Mouse (Mus musculus) kidney, adult 2 months (tissue): ENCODE data around the gene Atf7ip. TPM values are rescaled to one million over a fixed set of nuclear protein-coding genes. Genes with fewer than 3 reads are reported as not detected.
A peak's percentile ranks its signal among the peaks of the same experiment; 100 is the strongest.
"Not testable (repeated sequence)": the region's sequence is repeated elsewhere in the genome, so short reads cannot be mapped to it uniquely, and the experiment has no call there.

Experiments
- DNase-seq: peaks from one replicate; pipeline ENCODE4 v3.0.0; 2021
- H3K27ac ChIP-seq: fragments of 200-500 bp; 2 replicates; pipeline ENCODE4 v1.5.1; 2012; ENCODE audit warnings: low read depth, low read length, control low read depth, inconsistent platforms; ENCODE audit not compliant: insufficient read depth
- H3K27me3 ChIP-seq: fragments of 200-500 bp; replicated peaks from 2 replicates; pipeline ENCODE4 v1.6.1; 2012; ENCODE audit warnings: mild to moderate bottlenecking, moderate library complexity, low read length, inconsistent platforms; ENCODE audit not compliant: control insufficient read depth, insufficient read depth
- H3K36me3 ChIP-seq: fragments of 200-500 bp; 2 replicates; pipeline ENCODE4 v1.6.1; 2012; ENCODE audit warnings: mild to moderate bottlenecking, moderate library complexity, low read length, inconsistent platforms; ENCODE audit not compliant: control insufficient read depth, insufficient read depth
- H3K4me1 ChIP-seq: fragments of 200-500 bp; 2 replicates; pipeline ENCODE4 v1.6.1; 2011; ENCODE audit warnings: low read length; ENCODE audit not compliant: control insufficient read depth, insufficient read depth
- H3K4me3 ChIP-seq: fragments of 200-500 bp; 2 replicates; pipeline ENCODE4 v1.5.1; 2011; ENCODE audit warnings: mild to moderate bottlenecking, low read depth, low read length, control low read depth; ENCODE audit not compliant: insufficient read depth
- CTCF ChIP-seq: fragments of 200-500 bp; conservative IDR thresholded peaks from 2 replicates; pipeline ENCODE4 v1.5.1; 2011; ENCODE audit warnings: low read depth, mild to moderate bottlenecking, control low read depth, low read length, moderate library complexity, mixed read lengths; ENCODE audit not compliant: insufficient read depth, insufficient read length
- POLR2A ChIP-seq: fragments of 200-500 bp; IDR thresholded peaks from one replicate; pipeline ENCODE4 v1.6.1; 2011; ENCODE audit warnings: low read depth, low read length, control low read depth
- WGBS: fragments of 180-500 bp; shearing (Covaris S2); methylation state at CpG from one replicate; pipeline ENCODE4 v1.1.7; 2018; 5-methylcytosine and 5-hydroxymethylcytosine counted together
- polyA plus RNA-seq: library from polyadenylated mRNA; depleted of rRNA; stranded (reverse); fragments of >200 nt; gene quantifications from 2 replicates; pipeline ENCODE4 v1.2.3, GENCODE M21; 2012; rRNA removed

The Atf7ip gene
- polyA plus RNA-seq, result 13.4 and 13.9 TPM in 2 replicates

DNA sequence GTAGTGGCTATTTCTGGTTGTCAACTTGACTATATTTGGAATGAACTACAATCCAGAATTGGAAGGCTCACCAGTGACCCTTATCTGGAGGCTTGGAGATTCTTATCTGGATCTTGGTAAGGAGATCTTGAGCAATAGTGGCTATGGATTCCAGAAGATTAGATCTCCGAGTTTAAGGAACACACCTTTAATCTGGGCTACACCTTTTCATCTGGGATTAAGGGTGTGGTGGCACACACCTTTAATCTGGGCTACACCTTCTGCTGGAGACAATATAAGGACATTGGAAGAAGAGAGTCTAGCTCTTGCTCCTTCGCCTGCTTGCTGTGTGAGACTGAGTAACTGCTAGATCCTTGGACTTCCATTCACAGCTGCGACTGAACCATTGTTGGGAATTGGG lies at the start of gene Atf7ip:
Atf7ip (plus strand) TSS at position 301 of the 400 bp plus-strand sequence.
- H3K36me3 ChIP-seq, H3K4me3 ChIP-seq, H3K27ac ChIP-seq, DNase-seq, H3K4me1 ChIP-seq, H3K27me3 ChIP-seq: not testable (repeated sequence)
- WGBS, result 89% methylated on average over 3 of the region's 3 CpGs

DNA sequence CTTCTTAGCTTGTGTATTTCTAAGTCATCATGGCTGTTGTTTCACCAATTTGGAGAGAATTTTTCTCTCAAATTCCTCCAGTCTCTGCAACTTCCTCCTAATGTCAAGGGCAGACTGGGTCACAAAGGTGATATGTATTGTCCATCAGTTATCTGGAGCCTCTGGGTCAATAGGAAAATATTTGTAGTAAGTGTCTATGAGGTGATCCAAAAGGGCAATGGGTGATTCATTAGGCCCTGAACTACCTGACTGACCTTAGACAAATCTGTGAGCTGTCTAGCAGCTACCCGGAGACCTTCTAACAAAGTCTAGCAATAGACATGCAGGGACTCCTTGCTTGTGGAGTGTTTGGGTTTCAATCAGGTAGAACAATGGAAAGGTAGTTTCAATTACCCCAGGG lies 49.7 kb upstream of the Atf7ip start:
- WGBS, result 81% methylated on average over 1 of the region's 1 CpGs
- H3K36me3 ChIP-seq, result no peaks in the 10 kb centered on the region
- H3K4me1 ChIP-seq, result no peaks in the 10 kb centered on the region
- DNase-seq, result no peak
- no peak overlapping the region for H3K4me3 ChIP-seq
- TF ChIP-seq POLR2A (no peak), CTCF (no peak)
- no peak overlapping the region for H3K27ac ChIP-seq
- H3K27me3 ChIP-seq, result no peaks in the 10 kb centered on the region

DNA sequence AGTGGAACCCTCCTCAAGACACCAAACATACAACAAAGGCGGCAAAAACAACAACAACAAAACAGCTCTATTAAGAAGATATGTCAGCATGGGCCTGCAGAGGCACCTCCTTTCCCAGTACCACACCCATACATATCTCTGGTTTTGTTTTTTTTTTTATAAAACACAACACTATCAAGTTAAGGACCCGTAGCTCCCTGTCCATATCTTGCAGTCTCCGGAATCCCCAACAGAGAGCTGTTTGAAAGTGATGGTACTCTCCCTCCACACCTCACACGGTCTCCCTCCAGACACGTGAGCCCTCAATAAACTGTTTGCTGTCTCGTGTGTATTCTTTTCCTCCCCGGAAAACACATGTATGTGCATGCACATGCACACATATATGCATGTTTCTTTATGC lies 46.8 kb upstream of the Atf7ip start:
- H3K4me1 ChIP-seq, result peaks cover under 1% of the 10 kb centered on the region
- WGBS, result 90% methylated on average over 7 of the region's 7 CpGs

DNA sequence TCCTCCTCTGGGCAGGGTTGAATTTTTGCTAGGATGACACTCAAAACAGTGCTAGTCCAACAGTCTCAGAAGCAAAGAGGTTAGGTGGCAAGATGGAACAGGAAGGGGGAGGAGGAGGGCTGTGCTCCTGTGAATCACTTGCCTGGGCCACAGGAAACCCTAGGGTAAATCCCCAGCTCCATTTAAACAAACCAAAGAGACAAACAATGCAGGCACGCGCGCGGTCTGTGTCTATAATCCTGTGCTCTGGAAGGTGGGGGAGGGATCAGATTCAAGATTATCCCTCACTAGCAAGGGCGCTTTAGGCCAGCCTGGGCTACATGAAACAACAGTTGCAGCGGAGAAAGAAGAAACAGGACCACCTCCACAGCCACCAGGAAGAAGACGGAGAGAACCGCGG lies 42.5 kb upstream of the Atf7ip start:
- 0 out of 2 replicates have a peak overlapping the region, but pooled peaks have one; percentile 48 for H3K27ac ChIP-seq
- H3K36me3 ChIP-seq, result no peaks in the 10 kb centered on the region
- H3K4me3 ChIP-seq, result no peak overlapping the region
- H3K27me3 ChIP-seq, result no peaks in the 10 kb centered on the region
- no peak for TF ChIP-seq POLR2A
- no peak for TF ChIP-seq CTCF
- 85% methylated on average over 9 of the region's 9 CpGs for WGBS
- no peak for DNase-seq
- H3K4me1 ChIP-seq, result peaks cover 20% of the 10 kb centered on the region

More for the DNA sequence above, 46.8 kb upstream of the Atf7ip start:
- Histone ChIP-seq H3K4me3 (no peak overlapping the region), H3K27me3 (no peaks in the 10 kb centered on the region), H3K27ac (no peak overlapping the region), H3K36me3 (no peaks in the 10 kb centered on the region)
- TF ChIP-seq POLR2A (no peak), CTCF (no peak)
- no peak for DNase-seq

DNA sequence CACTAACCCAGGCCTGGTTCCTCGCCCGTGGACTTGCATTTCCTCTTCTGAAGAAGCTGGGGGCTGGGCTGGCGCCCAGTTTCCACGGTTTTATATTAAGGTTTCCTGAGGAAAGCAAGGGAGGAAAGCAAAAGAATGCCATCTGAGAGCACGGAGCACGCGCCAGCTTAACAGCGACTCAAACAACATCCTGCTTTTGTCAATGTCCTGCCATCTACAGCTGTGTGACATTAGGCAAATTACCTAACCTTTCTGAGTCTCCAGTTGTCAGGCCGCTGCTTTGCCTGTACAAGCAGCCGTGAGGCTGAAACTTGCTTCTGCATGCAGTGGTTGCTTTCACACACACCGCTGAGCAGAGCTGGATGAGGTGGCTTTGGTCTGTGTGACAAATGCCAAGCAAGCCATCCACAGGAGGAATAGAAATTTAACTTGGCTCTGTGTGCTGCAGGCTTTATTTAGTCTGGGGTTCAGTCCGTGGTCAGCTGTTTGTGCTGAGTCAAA lies 41.8 kb upstream of the Atf7ip start:
- no peak for TF ChIP-seq CTCF
- no peak for TF ChIP-seq POLR2A
- H3K27me3 ChIP-seq, result no peaks in the 10 kb centered on the region
- WGBS, result 31% methylated on average over 12 of the region's 12 CpGs
- peak overlapping the region; percentile 48 for H3K27ac ChIP-seq
- H3K4me3 ChIP-seq, result no peak overlapping the region
- no peaks in the 10 kb centered on the region for H3K36me3 ChIP-seq
- peaks cover 25% of the 10 kb centered on the region for H3K4me1 ChIP-seq
- peak; percentile 79 for DNase-seq

DNA sequence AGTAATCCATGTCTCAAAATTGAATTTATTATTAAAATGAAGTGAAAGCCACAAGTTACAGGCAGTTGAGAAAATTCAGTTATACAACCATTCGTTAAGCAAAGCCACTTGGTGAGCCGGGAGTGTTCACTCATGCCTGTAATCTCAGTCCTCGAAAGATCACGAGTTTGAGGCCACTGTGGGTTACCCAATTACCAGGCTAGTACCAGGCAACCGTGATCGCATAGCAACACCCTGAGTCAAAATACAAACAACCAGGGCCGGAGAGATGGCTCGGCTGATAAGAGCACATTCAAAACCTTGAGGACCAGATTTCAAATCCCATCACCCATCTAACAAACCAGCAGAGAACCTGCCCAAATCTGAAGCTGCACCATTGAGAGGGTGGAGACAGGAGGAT lies 40.9 kb upstream of the Atf7ip start:
- H3K4me1 ChIP-seq, result peaks cover 31% of the 10 kb centered on the region
- peak; percentile 92 for DNase-seq
- no peak overlapping the region for H3K4me3 ChIP-seq
- 34% methylated on average over 8 of the region's 8 CpGs for WGBS
- H3K36me3 ChIP-seq, result no peaks in the 10 kb centered on the region
- no peaks in the 10 kb centered on the region for H3K27me3 ChIP-seq
- H3K27ac ChIP-seq, result no peak overlapping the region
- TF ChIP-seq CTCF (no peak), POLR2A (no peak)

DNA sequence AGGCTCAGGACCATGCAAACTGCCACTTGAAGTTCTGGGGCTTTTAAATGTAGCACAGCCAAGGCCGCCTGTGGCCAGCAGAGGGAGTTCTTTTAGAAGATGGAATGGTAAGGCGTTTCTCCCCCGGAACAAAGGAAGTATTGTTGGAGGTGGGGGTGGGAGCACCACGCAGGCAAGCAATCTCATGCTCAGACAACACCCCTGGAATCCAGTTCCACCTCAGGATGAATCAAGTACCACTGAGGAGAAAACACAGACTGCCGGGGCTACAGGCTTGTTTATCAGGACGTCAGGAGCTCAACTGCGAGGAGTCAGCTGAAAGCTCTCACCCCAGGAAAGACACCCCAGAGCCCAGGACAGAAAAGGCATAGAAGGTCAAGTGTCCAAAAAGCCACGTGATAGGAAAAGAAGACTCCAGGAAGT lies 40.0 kb upstream of the Atf7ip start:
- WGBS, result 30% methylated on average over 8 of the region's 8 CpGs
- Histone ChIP-seq H3K27ac (peak overlapping the region; percentile 49; the same call in 1 of the 2 replicates), H3K4me1 (peaks cover 36% of the 10 kb centered on the region), H3K4me3 (no peak overlapping the region), H3K36me3 (no peaks in the 10 kb centered on the region), H3K27me3 (no peaks in the 10 kb centered on the region)
- peak; percentile 71 for DNase-seq
- TF ChIP-seq POLR2A (no peak), CTCF (peak; percentile 55)
